Mouse (Mus musculus): ENCODE measurements around the gene Vmn1r188. TPM values are rescaled to one million over a fixed set of nuclear protein-coding genes. Genes with fewer than 3 reads are reported as not detected.

The Vmn1r188 gene
- not detected in 2 replicates for polyA plus RNA-seq (2012; rRNA removed)

DNA sequence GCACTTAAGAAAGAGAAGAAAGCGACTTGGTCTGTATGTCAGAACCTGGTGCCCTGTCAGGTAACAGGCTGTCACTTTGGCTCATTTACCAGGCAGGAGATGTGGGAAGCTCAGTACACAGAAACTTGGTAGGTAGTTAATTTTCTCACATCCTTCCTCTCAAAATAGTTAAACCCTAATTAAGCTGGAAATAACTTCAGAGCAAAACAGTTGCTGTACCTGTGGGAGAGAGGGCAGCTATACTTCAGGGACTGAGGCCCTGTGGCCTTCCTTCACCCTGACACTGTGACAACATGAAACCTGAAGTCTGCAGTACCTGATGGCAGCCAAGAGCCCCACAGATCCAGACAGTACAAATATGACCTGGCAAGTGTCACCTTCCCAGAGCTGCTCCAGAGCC is at the start of gene Vmn1r188:
Gene Vmn1r188 (plus strand): TSS at position 301 of the 400 bp plus-strand sequence.

DNA sequence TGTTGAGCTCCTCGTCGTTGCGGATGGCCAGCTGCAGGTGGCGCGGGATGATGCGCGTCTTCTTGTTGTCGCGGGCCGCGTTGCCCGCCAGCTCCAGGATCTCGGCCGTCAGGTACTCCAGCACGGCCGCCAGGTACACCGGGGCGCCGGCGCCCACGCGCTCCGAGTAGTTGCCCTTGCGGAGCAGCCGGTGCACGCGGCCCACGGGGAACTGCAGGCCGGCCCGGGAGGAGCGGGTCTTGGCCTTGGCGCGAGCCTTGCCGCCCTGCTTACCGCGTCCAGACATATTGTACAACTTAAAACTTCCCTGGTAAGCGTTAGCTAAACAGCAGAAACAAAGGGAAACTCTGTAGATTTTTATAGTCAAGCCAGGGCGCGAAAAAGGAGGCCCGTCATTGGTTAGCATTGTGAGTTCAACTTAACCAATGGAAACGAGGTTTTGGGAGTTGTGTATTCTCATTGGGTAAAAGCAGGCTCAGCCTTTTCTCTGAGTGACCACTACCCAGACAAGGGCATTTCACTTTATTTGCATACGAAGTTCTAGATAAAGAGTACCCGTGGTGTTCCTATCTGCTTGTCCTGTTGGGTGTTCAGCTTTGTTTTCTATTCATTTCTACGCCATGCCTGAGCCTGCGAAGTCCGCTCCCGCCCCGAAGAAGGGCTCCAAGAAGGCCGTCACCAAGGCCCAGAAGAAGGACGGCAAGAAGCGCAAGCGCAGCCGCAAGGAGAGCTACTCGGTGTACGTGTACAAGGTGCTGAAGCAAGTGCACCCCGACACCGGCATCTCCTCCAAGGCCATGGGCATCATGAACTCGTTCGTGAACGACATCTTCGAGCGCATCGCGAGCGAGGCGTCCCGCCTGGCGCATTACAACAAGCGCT is 48.7 kb upstream of the Vmn1r188 start, which contains the start of the genes Hist1h2ah and Hist1h2bk:
Gene Hist1h2ah (minus strand): TSS at position 302 of the 882 bp plus-strand sequence.
Gene Hist1h2bk (plus strand): TSS at position 604 of the 882 bp plus-strand sequence.

DNA sequence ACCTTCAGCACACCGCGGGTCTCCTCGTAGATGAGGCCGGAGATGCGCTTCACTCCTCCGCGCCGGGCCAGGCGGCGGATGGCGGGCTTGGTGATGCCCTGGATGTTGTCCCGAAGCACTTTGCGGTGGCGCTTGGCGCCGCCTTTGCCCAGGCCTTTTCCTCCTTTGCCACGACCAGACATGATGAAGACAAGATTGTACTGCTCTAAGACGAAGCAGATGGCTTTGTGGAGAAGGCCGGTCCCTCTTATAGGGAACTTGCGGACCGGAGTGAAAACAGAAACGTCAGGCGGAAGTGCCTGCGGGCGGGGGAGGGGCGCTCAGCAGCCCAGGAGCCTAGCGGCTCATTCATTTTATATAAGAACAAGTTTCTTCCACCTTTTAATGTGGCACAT is 43.1 kb upstream of the Vmn1r188 start, which contains the start of gene Hist1h4i:
Gene Hist1h4i (minus strand): TSS at position 221 of the 395 bp plus-strand sequence.

DNA sequence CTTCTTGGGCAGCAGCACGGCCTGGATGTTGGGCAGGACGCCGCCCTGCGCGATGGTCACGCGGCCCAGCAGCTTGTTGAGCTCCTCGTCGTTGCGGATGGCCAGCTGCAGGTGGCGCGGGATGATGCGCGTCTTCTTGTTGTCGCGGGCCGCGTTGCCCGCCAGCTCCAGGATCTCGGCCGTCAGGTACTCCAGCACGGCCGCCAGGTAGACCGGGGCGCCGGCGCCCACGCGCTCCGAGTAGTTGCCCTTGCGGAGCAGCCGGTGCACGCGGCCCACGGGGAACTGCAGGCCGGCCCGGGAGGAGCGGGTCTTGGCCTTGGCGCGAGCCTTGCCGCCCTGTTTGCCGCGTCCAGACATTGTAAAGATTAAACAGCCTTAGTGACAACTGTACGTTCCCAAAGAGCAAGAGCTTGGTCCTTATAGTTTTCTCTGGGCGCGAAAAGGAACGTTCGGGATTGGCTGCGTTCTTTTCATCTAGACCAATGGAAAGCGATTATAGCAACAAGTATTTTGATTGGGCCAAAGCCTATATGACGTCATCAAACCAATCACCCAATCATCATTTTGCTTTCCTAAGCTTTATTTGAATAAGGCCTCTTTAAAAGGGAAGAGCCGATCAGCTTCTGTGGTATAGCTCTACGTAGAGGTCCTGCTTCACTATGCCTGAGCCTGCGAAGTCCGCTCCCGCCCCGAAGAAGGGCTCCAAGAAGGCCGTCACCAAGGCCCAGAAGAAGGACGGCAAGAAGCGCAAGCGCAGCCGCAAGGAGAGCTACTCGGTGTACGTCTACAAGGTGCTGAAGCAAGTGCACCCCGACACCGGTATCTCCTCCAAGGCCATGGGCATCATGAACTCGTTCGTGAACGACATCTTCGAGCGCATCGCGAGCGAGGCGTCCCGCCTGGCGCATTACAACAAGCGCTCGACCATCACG is 41.4 kb upstream of the Vmn1r188 start, which contains the start of the genes Hist1h2ag and Hist1h2bj:
Gene Hist1h2ag (minus strand): TSS at position 377 of the 935 bp plus-strand sequence.
Gene Hist1h2bj (plus strand): TSS at position 647 of the 935 bp plus-strand sequence.

DNA sequence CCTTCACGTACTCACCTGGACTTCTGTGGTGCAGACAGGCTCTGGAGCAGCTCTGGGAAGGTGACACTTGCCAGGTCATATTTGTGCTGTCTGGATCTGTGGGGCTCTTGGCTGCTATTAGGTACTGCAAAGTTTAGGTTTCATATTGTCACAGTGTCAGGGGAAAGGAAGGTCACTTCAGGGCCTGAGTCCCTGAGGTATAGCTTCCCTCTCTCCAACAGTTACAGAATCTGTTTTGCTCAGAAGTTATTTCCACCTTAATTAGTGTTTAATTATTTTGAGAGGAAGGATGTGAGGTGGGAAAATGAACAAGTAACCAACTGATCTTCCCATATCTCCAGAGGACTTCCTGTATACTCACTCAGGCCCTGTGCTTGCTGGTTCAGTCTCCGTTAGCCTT is 21.5 kb downstream of the Vmn1r188 start, which contains the start of gene Vmn1r189:
Gene Vmn1r189 (minus strand): TSS at position 101 of the 400 bp plus-strand sequence.

Other genes with a start within 250 kb of the Vmn1r188 start
- 3.0 and 4.7 TPM in 2 replicates for gene Zfp184, start 139.3 kb upstream of the Vmn1r188 start, polyA plus RNA-seq (2012; rRNA removed)
- not detected in 2 replicates for gene Pom121l2, start 103.2 kb upstream of the Vmn1r188 start, polyA plus RNA-seq (2012; rRNA removed)
- gene Prss16, start 74.7 kb upstream of the Vmn1r188 start, polyA plus RNA-seq (2012; rRNA removed) = 0.15 and 0.25 TPM in 2 replicates
- gene Hist1h2ah, start 48.9 kb upstream of the Vmn1r188 start, polyA plus RNA-seq (2012; rRNA removed) = 56.4 and 124 TPM in 2 replicates
- 30.5 and 38.9 TPM in 2 replicates for gene Hist1h2bk, start 48.6 kb upstream of the Vmn1r188 start, polyA plus RNA-seq (2012; rRNA removed)
- gene Hist1h4i, start 43.1 kb upstream of the Vmn1r188 start, polyA plus RNA-seq (2012; rRNA removed) = 9.8 and 12.4 TPM in 2 replicates
- 15.5 and 16.5 TPM in 2 replicates for gene Hist1h2ag, start 41.5 kb upstream of the Vmn1r188 start, polyA plus RNA-seq (2012; rRNA removed)
- gene Hist1h2bj, start 41.2 kb upstream of the Vmn1r188 start, polyA plus RNA-seq (2012; rRNA removed) = 16.9 and 22.8 TPM in 2 replicates
- gene Vmn1r189, start 21.4 kb downstream of the Vmn1r188 start, polyA plus RNA-seq (2012; rRNA removed) = not detected in 2 replicates
- not detected in 2 replicates for gene Vmn1r191, start 99.5 kb downstream of the Vmn1r188 start, polyA plus RNA-seq (2012; rRNA removed)
- gene Vmn1r192, start 106.7 kb downstream of the Vmn1r188 start, polyA plus RNA-seq (2012; rRNA removed) = not detected in 2 replicates
- not detected in 2 replicates for gene Vmn1r193, start 138.7 kb downstream of the Vmn1r188 start, polyA plus RNA-seq (2012; rRNA removed)
- gene Vmn1r194, start 159.8 kb downstream of the Vmn1r188 start, polyA plus RNA-seq (2012; rRNA removed) = not detected in 2 replicates
- not detected in 2 replicates for gene Vmn1r195, start 186.1 kb downstream of the Vmn1r188 start, polyA plus RNA-seq (2012; rRNA removed)
- not detected in 2 replicates for gene Vmn1r196, start 205.5 kb downstream of the Vmn1r188 start, polyA plus RNA-seq (2012; rRNA removed)
- not detected in 2 replicates for gene Vmn1r197, start 240.1 kb downstream of the Vmn1r188 start, polyA plus RNA-seq (2012; rRNA removed)

Measured in ovary, adult 2 months (tissue).